Mouse (Mus musculus): ENCODE measurements around the gene Gm20388. TPM values are rescaled to one million over a fixed set of nuclear protein-coding genes. Genes with fewer than 3 reads are reported as not detected.
"Not testable (repeated sequence)": the region's sequence is repeated elsewhere in the genome, so short reads cannot be mapped to it uniquely, and the experiment has no call there.

Gm20388 gene
- polyA plus RNA-seq, 1 experiment from 2014 or later = not detected

- H3K4me3 ChIP-seq (ENCODE audit: low read depth, low read length) = no peak overlapping the region
- H3K9me3 ChIP-seq (ENCODE audit: control insufficient read depth, low read length) = no peaks in the 10 kb centered on the region; the same call in 1 of the 2 replicates
- no peaks in the 10 kb centered on the region for H3K36me3 ChIP-seq (ENCODE audit: control insufficient read depth, insufficient read depth, low read length)
- WGBS = 75% methylated on average over 3 of the region's 3 CpGs
- no peaks in the 10 kb centered on the region for H3K4me1 ChIP-seq (ENCODE audit: control insufficient read depth, insufficient read depth, low read length)
- no peak overlapping the region for H3K4me2 ChIP-seq
- ATAC-seq (ENCODE audit: low FRiP score) (no peak), DNase-seq (ENCODE audit: low spot score, missing footprints) (peak; percentile 75)
- no peaks in the 10 kb centered on the region for H3K27me3 ChIP-seq (ENCODE audit: control insufficient read depth, insufficient read depth, low read length)
- no peak overlapping the region for H3K27ac ChIP-seq (ENCODE audit: low read depth, low read length)
- no peak overlapping the region for H3K9ac ChIP-seq (ENCODE audit: low read length)
These were observed 3270.8 kb downstream of the Gm20388 start for GRCm38 (mm10) chr8:123181391-123181790.

- ATAC-seq (ENCODE audit: low FRiP score) = no peak
- Histone ChIP-seq H3K36me3 (ENCODE audit: control insufficient read depth, insufficient read depth, low read length) (no peaks in the 10 kb centered on the region), H3K4me2 (no peak within 1 kb of the TSS), H3K4me1 (ENCODE audit: control insufficient read depth, insufficient read depth, low read length) (0 out of 2 replicates have a peak, but pooled peaks cover 2% of the 10 kb centered on the region), H3K27me3 (ENCODE audit: control insufficient read depth, insufficient read depth, low read length) (no peaks in the 10 kb centered on the region), H3K4me3 (ENCODE audit: low read depth, low read length) (no peak within 1 kb of the TSS), H3K9ac (ENCODE audit: low read length) (no peak within 1 kb of the TSS), H3K9me3 (ENCODE audit: control insufficient read depth, low read length) (no peaks in the 10 kb centered on the region), H3K27ac (ENCODE audit: low read depth, low read length) (no peak within 1 kb of the TSS)
- DNase-seq (ENCODE audit: low spot score, missing footprints) = no peak
- WGBS = 58% methylated on average over 19 of the region's 19 CpGs
These were observed 3275.1 kb downstream of the Gm20388 start, which contains the start of gene Dpep1 for GRCm38 (mm10) chr8:123185566-123186409. Gene Dpep1 (plus strand): TSS chr8:123186242.

- no peak for DNase-seq (ENCODE audit: low spot score, missing footprints)
- Histone ChIP-seq H3K4me1 (ENCODE audit: control insufficient read depth, insufficient read depth, low read length) (0 out of 2 replicates have a peak, but pooled peaks cover 2% of the 10 kb centered on the region), H3K36me3 (ENCODE audit: control insufficient read depth, insufficient read depth, low read length) (no peaks in the 10 kb centered on the region), H3K27me3 (ENCODE audit: control insufficient read depth, insufficient read depth, low read length) (no peaks in the 10 kb centered on the region), H3K27ac (ENCODE audit: low read depth, low read length) (no peak overlapping the region), H3K4me3 (ENCODE audit: low read depth, low read length) (no peak overlapping the region), H3K4me2 (no peak overlapping the region), H3K9ac (ENCODE audit: low read length) (no peak overlapping the region), H3K9me3 (ENCODE audit: control insufficient read depth, low read length) (no peaks in the 10 kb centered on the region)
- no peak for ATAC-seq (ENCODE audit: low FRiP score)
- WGBS = 87% methylated on average over 2 of the region's 2 CpGs
These were observed 3277.4 kb downstream of the Gm20388 start for GRCm38 (mm10) chr8:123188006-123188405.

GRCm38 (mm10) chr8:123188841-123189240 lies 3278.2 kb downstream of the Gm20388 start:
- Histone ChIP-seq H3K4me2 (no peak overlapping the region), H3K9ac (ENCODE audit: low read length) (no peak overlapping the region), H3K4me1 (ENCODE audit: control insufficient read depth, insufficient read depth, low read length) (0 out of 2 replicates have a peak, but pooled peaks cover 2% of the 10 kb centered on the region), H3K9me3 (ENCODE audit: control insufficient read depth, low read length) (no peaks in the 10 kb centered on the region), H3K27me3 (ENCODE audit: control insufficient read depth, insufficient read depth, low read length) (no peaks in the 10 kb centered on the region), H3K27ac (ENCODE audit: low read depth, low read length) (no peak overlapping the region), H3K4me3 (ENCODE audit: low read depth, low read length) (no peak overlapping the region), H3K36me3 (ENCODE audit: control insufficient read depth, insufficient read depth, low read length) (no peaks in the 10 kb centered on the region)
- DNase-seq (ENCODE audit: low spot score, missing footprints) (no peak), ATAC-seq (ENCODE audit: low FRiP score) (no peak)
- WGBS = 84% methylated on average over 7 of the region's 7 CpGs

GRCm38 (mm10) chr8:123190678-123191077 lies 3280.0 kb downstream of the Gm20388 start:
- 5% methylated on average over 9 of the region's 9 CpGs for WGBS
- DNase-seq (ENCODE audit: low spot score, missing footprints) (peak; percentile 97), ATAC-seq (ENCODE audit: low FRiP score) (peak; percentile 33; the same call in 1 of the 2 replicates)
- H3K27me3 ChIP-seq (ENCODE audit: control insufficient read depth, insufficient read depth, low read length) = no peaks in the 10 kb centered on the region
- H3K9me3 ChIP-seq (ENCODE audit: control insufficient read depth, low read length) = no peaks in the 10 kb centered on the region
- no peaks in the 10 kb centered on the region for H3K36me3 ChIP-seq (ENCODE audit: control insufficient read depth, insufficient read depth, low read length)
- no peak overlapping the region; the same call in 1 of the 2 replicates for H3K4me2 ChIP-seq
- 0 out of 2 replicates have a peak, but pooled peaks cover 2% of the 10 kb centered on the region for H3K4me1 ChIP-seq (ENCODE audit: control insufficient read depth, insufficient read depth, low read length)
- no peak overlapping the region for H3K4me3 ChIP-seq (ENCODE audit: low read depth, low read length)
- H3K27ac ChIP-seq (ENCODE audit: low read depth, low read length) = no peak overlapping the region
- no peak overlapping the region for H3K9ac ChIP-seq (ENCODE audit: low read length)

GRCm38 (mm10) chr8:123191908-123192307 lies 3281.3 kb downstream of the Gm20388 start:
- Histone ChIP-seq H3K36me3 (ENCODE audit: control insufficient read depth, insufficient read depth, low read length) (no peaks in the 10 kb centered on the region), H3K4me3 (ENCODE audit: low read depth, low read length) (no peak overlapping the region), H3K27ac (ENCODE audit: low read depth, low read length) (no peak overlapping the region), H3K27me3 (ENCODE audit: control insufficient read depth, insufficient read depth, low read length) (no peaks in the 10 kb centered on the region), H3K9me3 (ENCODE audit: control insufficient read depth, low read length) (no peaks in the 10 kb centered on the region), H3K4me2 (no peak overlapping the region), H3K4me1 (ENCODE audit: control insufficient read depth, insufficient read depth, low read length) (0 out of 2 replicates have a peak, but pooled peaks cover 2% of the 10 kb centered on the region), H3K9ac (ENCODE audit: low read length) (no peak overlapping the region)
- ATAC-seq (ENCODE audit: low FRiP score) (no peak), DNase-seq (ENCODE audit: low spot score, missing footprints) (no peak)
- 59% methylated on average over 8 of the region's 8 CpGs for WGBS

GRCm38 (mm10) chr8:123193771-123194170 lies 3283.1 kb downstream of the Gm20388 start:
- WGBS = 89% methylated on average over 9 of the region's 9 CpGs
- Histone ChIP-seq H3K4me1 (ENCODE audit: control insufficient read depth, insufficient read depth, low read length) (0 out of 2 replicates have a peak, but pooled peaks cover 2% of the 10 kb centered on the region), H3K36me3 (ENCODE audit: control insufficient read depth, insufficient read depth, low read length) (no peaks in the 10 kb centered on the region), H3K27ac (ENCODE audit: low read depth, low read length) (no peak overlapping the region), H3K27me3 (ENCODE audit: control insufficient read depth, insufficient read depth, low read length) (no peaks in the 10 kb centered on the region), H3K9ac (ENCODE audit: low read length) (no peak overlapping the region), H3K4me2 (no peak overlapping the region), H3K9me3 (ENCODE audit: control insufficient read depth, low read length) (no peaks in the 10 kb centered on the region), H3K4me3 (ENCODE audit: low read depth, low read length) (no peak overlapping the region)
- no peak for ATAC-seq (ENCODE audit: low FRiP score)
- no peak for DNase-seq (ENCODE audit: low spot score, missing footprints)

- not testable (repeated sequence) for H3K4me1 ChIP-seq (ENCODE audit: control insufficient read depth, insufficient read depth, low read length); H3K4me2 ChIP-seq; DNase-seq (ENCODE audit: low spot score, missing footprints); H3K9me3 ChIP-seq (ENCODE audit: control insufficient read depth, low read length); H3K36me3 ChIP-seq (ENCODE audit: control insufficient read depth, insufficient read depth, low read length); H3K9ac ChIP-seq (ENCODE audit: low read length); H3K27ac ChIP-seq (ENCODE audit: low read depth, low read length); H3K27me3 ChIP-seq (ENCODE audit: control insufficient read depth, insufficient read depth, low read length); ATAC-seq (ENCODE audit: low FRiP score); H3K4me3 ChIP-seq (ENCODE audit: low read depth, low read length)
- WGBS = 79% methylated on average over 5 of the region's 5 CpGs
These were observed 3286.4 kb downstream of the Gm20388 start for GRCm38 (mm10) chr8:123197016-123197415.

GRCm38 (mm10) chr8:123199864-123200263 lies 3289.2 kb downstream of the Gm20388 start:
- no peaks in the 10 kb centered on the region for H3K4me1 ChIP-seq (ENCODE audit: control insufficient read depth, insufficient read depth, low read length)
- no peak overlapping the region for H3K9ac ChIP-seq (ENCODE audit: low read length)
- no peak overlapping the region for H3K4me3 ChIP-seq (ENCODE audit: low read depth, low read length)
- H3K36me3 ChIP-seq (ENCODE audit: control insufficient read depth, insufficient read depth, low read length) = no peaks in the 10 kb centered on the region
- H3K9me3 ChIP-seq (ENCODE audit: control insufficient read depth, low read length) = no peaks in the 10 kb centered on the region
- H3K4me2 ChIP-seq = no peak overlapping the region
- no peaks in the 10 kb centered on the region for H3K27me3 ChIP-seq (ENCODE audit: control insufficient read depth, insufficient read depth, low read length)
- 76% methylated on average over 14 of the region's 14 CpGs for WGBS
- ATAC-seq (ENCODE audit: low FRiP score) (no peak), DNase-seq (ENCODE audit: low spot score, missing footprints) (no peak)
- no peak overlapping the region for H3K27ac ChIP-seq (ENCODE audit: low read depth, low read length)

Measured in midbrain, embryonic 11.5 days (tissue).